Mouse (Mus musculus): ENCODE data around the gene Med9.

- no peak for TF ChIP-seq CTCF (conservative IDR thresholded peaks at IDR 0.05; ENCODE audit: low read length)
- TF ChIP-seq NANOG (IDR thresholded peaks at IDR 0.05; ENCODE audit: borderline replicate concordance, low read length): no peak
Observed at GRCm38 (mm10) chr11:59947752-59948400, at the start of gene Med9.

Measured in E14TG2a.4 (cell line).